Mouse (Mus musculus) kidney, postnatal 4 days (tissue): ENCODE measurements around the gene Atp9a.

Experiments
- DNase-seq, 2 experiments: peaks; one replicate each; pipeline ENCODE4 v3.0.0; 2021; ENCODE audit warnings: mixed read lengths in 2 of 2

Atp9a gene

GRCm38 (mm10) chr2:168737878-168738277 is 4.3 kb downstream of the Atp9a start:
- peak in 1 of 2 experiments; percentile 25 for DNase-seq

DNA sequence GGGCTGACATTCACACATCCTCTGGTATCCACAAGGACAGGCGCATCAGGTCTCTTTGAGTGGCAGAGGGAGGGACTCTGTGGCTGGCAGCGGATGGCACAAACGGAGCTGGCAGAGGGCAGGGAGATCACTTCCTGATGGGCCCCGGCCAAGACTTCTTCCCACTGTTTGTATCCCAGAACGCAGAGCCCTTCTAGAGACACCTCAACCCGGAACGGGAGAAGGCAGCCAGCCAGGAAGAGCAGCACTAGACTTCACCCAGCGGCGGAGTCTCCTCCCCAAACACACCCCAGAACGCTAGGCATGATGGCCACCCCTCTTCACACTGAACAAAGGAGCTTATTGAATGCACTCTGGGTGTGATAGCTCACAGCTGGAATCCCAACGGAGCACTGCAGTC is 8.2 kb downstream of the Atp9a start:
- peak; percentile 26 to 56 for DNase-seq

DNA sequence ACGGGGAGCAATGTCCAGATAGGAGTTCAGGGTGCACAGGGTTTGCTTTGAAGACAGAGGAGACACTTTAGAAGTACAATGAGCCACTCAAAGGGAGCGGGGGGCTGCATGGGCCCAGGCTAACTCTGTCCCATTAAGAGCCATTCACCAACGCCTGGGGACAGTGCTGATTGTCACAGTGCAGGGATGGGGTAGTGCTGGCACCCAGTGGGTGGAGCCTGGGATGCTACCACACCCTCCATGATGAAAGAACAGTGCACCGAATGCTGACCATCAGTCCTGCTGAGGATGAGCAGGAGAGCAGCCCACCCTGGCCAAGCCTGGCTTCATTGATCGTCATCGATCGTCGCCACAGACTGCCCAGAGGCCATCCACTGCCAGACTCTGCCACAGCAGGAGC is 11.0 kb downstream of the Atp9a start:
- no peak for DNase-seq

DNA sequence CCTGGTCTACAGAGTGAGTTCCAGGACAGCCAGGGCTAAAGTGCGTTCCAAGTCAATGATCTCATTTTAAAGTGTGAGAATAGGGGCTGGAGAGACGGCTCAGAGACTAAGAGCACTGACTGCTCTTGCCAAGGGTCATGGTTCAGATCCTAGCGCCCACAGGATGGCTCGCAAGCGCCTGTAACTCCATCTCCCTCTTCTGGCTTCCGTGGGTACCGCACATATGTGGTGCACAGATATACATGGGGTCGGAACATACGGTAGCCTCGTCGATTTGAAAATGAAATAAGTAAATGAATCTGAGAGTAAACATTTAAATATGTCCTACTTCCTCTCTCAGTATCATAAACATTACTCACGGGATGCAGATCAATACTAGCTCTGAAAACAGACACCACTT is 12.5 kb downstream of the Atp9a start:
- no peak for DNase-seq

DNA sequence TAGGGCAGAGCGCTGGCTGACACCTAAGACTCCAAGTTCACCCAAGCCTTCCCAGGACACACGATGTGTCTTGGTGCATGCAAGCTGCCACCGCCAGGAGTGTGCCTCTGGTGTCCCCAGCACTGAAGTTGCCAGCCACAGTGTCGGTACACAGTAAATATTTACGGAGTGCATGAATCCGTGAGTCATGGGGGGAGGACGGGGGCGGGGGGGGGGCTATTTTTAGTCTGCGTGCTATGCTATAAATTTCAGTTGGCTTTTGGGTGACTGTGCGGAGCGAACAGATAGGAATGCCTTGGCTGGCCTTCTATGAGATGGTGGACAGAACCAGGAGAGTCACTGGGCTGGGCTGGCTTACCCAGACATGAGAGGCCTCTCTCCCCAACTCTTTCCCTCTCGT is 14.2 kb downstream of the Atp9a start:
- DNase-seq = no peak

GRCm38 (mm10) chr2:168726007-168726406 is 16.2 kb downstream of the Atp9a start:
- DNase-seq = peak; percentile 74 to 86

- peak; percentile 79 to 87 for DNase-seq
These were observed 20.9 kb downstream of the Atp9a start for GRCm38 (mm10) chr2:168721313-168721712.

- peak in 1 of 2 experiments; percentile 20 for DNase-seq
These were observed 22.5 kb downstream of the Atp9a start for GRCm38 (mm10) chr2:168719742-168720141.

DNA sequence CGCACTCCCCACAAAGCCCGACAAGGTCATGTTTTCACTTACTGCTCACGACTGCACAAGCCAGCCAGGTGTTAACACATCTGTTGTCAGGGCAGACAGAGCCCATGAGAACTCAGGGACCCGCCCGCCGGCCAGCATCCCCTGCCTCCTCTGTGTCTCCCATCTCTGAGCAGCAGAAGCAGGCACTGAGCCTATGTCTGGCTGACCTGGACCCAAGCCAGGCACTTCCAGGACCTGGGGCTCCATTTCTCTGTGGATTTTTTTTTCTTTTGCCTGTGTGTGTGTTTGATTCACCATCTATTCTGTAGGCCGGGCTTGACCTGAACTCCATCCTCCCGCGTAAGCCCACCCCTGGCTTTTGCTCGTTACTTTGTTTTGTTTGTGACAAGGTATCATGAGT is 23.5 kb downstream of the Atp9a start:
- DNase-seq = no peak

DNA sequence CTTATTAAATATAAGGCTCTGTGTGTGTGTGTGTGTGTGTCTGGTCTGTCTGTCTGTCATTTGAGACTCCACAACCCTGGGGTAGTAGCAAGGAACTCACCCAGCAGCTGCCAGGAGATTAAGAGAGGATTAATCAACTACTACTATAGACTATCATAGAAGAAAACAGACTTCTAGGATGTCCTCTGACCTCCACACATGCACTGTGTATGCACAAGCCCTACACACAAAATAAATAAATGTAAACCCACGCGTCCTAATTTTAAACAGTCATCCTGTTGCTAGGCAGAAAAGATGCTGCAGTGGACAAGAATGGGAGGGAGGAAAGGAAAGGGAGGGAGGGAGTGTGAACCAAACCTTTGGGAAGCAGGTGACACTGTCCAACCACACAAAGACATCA is 23.9 kb downstream of the Atp9a start:
- DNase-seq = no peak

DNA sequence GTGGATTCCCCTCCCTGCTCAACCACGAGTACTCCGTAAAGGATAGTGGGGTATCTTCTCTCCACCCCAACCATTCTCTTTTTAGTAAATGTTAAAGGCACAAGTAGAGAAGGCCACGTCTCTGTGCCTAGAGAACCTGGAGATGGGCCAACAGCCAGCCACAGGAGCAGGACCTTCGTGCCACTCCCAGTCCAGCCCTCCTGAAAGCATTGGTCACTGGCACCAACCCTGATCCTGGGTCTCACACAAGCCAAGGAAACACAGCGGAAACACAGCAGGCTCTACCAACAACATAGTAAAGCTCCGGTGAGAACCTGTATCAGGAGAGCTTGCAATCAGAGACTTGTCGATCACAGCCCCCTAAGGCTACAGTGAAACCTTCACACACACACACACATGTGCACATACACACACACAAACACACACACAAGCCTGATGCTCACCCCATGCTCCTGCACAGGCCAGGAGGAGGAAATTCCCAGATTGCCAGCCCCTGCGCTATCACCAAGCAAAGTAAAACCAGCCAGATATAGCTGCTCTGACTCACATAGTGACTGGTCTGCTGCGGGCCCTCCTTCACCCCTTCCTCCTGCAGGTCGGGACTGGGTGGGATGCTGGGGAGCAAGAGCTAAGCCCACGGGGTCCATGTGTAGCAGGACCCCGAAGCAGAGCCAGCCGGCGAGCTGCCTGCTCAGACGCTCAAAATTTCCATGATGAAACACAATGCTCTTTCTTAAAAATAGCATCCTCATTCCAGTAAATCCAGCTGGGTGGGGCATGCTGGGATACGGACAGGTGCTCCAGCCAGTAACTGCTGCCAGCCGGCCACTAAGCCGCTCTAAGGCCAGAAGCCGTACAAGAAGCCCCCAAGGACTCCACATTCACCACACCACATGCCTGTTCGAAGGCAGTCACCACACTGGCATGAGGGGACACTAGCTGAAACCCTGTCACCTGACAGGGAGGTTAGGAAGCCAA is 29.7 kb downstream of the Atp9a start:
- no peak for DNase-seq

GRCm38 (mm10) chr2:168710979-168711378 is 31.2 kb downstream of the Atp9a start:
- DNase-seq = no peak

GRCm38 (mm10) chr2:168707766-168708165 is 34.4 kb downstream of the Atp9a start:
- no peak for DNase-seq

DNA sequence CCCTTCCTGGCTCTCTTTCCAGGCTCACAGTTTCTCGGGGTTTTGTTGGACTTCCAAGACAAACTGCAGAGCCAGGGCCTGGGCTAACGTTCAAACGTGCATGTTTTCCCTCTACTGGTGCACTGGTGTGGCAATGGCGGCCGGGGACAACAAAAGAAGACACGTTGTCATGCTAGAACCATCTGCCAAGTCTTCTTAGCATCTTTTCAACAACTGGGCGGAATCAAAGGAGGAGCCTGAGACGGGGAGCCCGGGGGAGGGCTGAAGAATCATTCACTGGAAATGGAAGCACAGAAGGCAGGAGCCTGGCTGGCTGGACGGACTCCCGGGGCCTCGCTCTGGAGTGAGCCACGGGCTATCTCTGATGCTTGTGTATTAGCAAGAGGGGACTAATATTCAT is 39.9 kb downstream of the Atp9a start:
- DNase-seq = peak in 1 of 2 experiments; percentile 22

GRCm38 (mm10) chr2:168695027-168695403 is 47.2 kb downstream of the Atp9a start:
- DNase-seq = no peak

DNA sequence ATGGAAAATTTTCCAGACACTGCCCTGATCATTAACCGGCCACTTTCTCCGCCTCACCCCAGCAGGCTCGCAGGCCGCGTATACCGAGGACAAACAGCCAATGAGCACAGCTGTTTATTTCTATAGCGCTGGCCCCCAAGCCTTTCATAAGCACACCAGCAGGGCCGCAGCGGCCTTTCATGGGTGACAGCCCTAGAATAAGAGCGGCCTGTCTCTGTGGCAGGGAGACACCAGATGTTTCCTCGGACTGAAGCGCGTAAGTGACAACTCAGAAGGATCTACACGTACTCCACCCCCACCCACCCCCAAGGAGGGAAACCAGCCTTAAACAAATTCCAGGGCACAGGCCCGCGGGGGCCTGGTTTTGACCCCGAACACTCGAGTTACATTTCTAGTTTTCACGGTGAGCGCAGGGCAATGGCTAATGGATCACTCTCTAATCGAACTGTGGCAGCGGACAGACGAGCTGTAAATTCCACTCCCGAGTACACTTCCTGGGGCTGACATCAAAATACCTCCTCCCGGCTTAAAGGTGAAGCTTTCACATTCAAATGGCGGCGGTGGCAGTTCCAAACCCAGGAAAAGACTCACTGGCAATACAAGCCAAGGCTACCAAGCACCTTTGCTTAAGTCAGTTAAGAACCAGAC is 47.7 kb downstream of the Atp9a start:
- DNase-seq = peak; percentile 33 to 60

DNA sequence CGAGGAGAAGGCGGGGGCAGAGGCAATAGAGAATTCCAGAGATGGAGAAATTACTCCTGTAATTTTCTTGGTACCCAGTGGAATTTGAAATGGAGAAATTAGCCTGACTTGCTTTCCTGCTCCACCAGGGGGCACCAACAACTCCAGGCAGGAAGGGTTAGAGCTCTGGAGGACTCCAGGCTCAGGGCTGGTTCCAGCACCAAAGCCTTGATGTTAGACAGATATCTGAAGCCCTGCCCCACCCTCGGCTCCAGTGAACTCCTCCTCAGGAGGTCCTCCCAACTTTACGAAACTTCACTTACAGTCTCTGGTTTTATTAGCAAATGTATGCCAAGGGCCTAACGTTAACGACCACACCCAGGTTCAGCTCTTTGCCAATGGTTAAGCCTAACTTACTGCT is 50.4 kb downstream of the Atp9a start:
- DNase-seq = peak; percentile 83 to 84

DNA sequence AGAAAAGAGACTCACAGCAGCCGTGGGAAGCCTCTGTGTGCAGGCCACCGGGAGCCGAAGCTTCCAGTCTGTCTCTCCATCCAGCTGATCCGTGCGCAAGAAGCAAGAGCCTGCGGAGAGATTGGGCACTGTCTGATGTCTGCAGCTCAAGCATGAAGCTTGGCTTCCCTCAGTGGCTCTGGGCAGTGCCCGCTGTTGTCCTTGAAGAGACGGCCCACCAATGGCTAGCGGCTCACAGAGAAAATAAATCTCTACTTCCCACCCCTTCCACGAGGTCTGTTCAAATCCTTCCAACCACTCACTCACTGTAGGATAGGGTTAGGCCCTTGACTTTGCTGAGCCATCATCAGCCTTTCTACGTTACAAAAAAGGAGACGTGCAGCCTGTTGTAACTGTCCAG is 54.9 kb downstream of the Atp9a start:
- DNase-seq = no peak

GRCm38 (mm10) chr2:168685909-168686308 is 56.3 kb downstream of the Atp9a start:
- no peak for DNase-seq

- no peak for DNase-seq
These were observed 57.5 kb downstream of the Atp9a start for GRCm38 (mm10) chr2:168684695-168685094.

- no peak for DNase-seq
These were observed 58.6 kb downstream of the Atp9a start for GRCm38 (mm10) chr2:168683520-168684150.

DNA sequence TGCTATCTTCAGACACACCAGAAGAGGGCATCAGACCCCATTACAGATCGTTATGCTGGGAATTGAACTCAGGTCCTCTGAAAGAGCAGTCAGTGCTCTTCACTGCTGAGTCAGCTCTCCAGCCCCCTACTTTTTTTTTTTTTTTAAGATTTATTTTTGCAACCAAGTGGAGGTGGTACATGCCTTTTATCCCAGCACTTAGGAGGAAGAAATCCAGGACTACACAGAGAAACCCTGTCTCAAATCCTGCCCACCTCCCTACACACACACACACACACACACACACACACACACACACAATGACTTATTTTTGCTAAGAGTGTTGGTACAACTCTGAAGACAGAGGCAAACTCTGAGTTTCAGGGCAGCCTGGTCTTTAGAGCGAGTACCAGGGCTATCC is 59.5 kb downstream of the Atp9a start:
- DNase-seq = no peak

- DNase-seq = no peak
These were observed 60.7 kb downstream of the Atp9a start for GRCm38 (mm10) chr2:168681531-168681930.
